Mouse (Mus musculus): ENCODE measurements at regions not wholly inside any gene's neighbourhood (a gene's known extent, or its start where the extent isn't known, plus 50 kb on each side); places are given as distances from the start of the nearest gene placed in this dataset.

DNA sequence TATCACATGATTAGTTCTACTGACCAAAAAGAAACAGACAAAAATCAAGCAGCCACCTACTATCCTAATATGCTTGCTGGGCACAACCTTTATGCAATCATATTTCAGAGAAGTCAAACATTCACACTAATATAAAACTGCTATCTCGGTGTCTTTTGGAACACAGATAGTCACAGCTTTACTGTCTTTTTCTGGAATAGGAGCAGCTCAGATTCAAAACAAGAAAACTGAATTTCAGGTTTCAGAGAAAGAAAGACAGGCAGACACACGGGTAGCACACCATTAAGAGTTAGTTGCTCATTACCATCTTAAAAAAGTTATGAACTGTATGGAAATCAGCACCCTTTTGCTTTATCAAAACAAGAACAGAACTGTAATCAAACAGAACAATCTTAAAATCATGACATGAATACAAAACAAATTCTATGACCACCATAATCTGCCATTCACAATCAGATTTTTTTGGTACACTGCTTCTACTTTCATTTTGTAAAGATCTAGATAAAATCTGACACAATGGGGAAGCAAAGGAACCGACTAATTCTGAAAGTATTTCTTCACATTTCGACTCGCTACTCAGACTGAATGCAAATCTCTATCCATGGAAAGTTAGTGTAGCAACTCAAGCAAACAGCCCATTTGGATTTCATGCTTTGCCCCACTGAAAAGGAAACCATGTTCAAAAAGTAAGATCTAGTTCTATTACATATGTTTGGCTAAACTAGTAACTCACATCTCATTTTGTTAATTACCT is 315.1 kb downstream of the Tex13c3 start:
- no peaks in the 10 kb centered on the region for H3K27me3 ChIP-seq (replicated peaks; ENCODE audit: control insufficient read depth, insufficient read depth, low read length)
- ATAC-seq (no peak), DNase-seq (ENCODE audit: low spot score) (no peak)
- H3K36me3 ChIP-seq (ENCODE audit: control insufficient read depth, insufficient read depth, low read length), result no peaks in the 10 kb centered on the region
- H3K4me2 ChIP-seq (ENCODE audit: low read length), result peak overlapping the region; percentile 42
- WGBS, result 61% methylated on average over 5 of the region's 5 CpGs
- H3K9me3 ChIP-seq (replicated peaks; ENCODE audit: control insufficient read depth, low read length), result no peaks in the 10 kb centered on the region
- no peak overlapping the region for H3K9ac ChIP-seq (ENCODE audit: low read length)
- no peaks in the 10 kb centered on the region for H3K4me1 ChIP-seq (ENCODE audit: control insufficient read depth, insufficient read depth, low read length)
- no peak overlapping the region for H3K27ac ChIP-seq (ENCODE audit: low read depth, low read length)
- peak overlapping the region; percentile 18; the same call in 1 of the 2 replicates for H3K4me3 ChIP-seq (ENCODE audit: low read depth, low read length)

DNA sequence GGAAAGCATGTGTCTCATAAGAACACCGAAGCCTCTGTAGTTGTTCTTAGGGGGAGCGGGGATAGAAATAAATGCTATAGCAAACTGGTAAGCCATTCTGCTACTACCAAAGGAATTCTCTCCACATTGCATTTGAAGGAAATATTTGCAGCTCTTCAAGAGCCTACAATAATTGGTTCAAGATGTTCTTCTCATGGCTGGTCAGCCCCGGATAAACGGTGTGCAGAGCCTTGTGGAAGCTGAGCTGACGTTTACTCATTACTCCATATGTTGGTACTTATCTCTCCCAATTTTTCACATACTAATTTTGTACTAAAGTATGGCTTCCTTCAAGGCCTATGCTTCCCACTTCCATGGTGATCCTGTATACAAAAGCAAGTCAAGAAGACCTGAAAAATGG is 317.0 kb downstream of the Tex13c3 start:
- Histone ChIP-seq H3K4me2 (ENCODE audit: low read length) (no peak overlapping the region), H3K4me1 (ENCODE audit: control insufficient read depth, insufficient read depth, low read length) (no peaks in the 10 kb centered on the region), H3K9me3 (replicated peaks; ENCODE audit: control insufficient read depth, low read length) (no peaks in the 10 kb centered on the region), H3K27me3 (replicated peaks; ENCODE audit: control insufficient read depth, insufficient read depth, low read length) (no peaks in the 10 kb centered on the region), H3K27ac (ENCODE audit: low read depth, low read length) (no peak overlapping the region), H3K36me3 (ENCODE audit: control insufficient read depth, insufficient read depth, low read length) (no peaks in the 10 kb centered on the region), H3K4me3 (ENCODE audit: low read depth, low read length) (no peak overlapping the region), H3K9ac (ENCODE audit: low read length) (no peak overlapping the region)
- WGBS, result 91% methylated on average over 5 of the region's 5 CpGs
- ATAC-seq (no peak), DNase-seq (ENCODE audit: low spot score) (no peak)

DNA sequence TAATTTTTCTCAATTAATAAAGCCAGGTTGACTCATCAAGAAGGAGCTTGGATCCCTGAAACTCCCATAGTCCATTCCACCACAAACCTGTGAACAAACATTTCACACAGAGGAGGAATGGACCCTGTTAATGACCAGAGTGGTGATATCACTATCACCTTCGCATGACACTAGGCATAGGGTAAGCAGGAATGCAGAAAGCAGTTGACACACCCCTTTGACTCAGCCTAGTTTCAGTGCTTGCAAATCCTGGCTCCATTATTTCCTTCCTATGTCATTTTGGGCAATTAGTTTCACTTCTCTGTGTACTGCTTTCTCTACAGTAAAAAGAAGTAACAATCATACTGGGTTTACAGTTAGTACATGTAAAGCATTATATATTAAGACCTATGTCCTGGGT is 318.2 kb downstream of the Tex13c3 start:
- Histone ChIP-seq H3K27ac (ENCODE audit: low read depth, low read length) (no peak overlapping the region), H3K4me1 (ENCODE audit: control insufficient read depth, insufficient read depth, low read length) (no peaks in the 10 kb centered on the region), H3K27me3 (replicated peaks; ENCODE audit: control insufficient read depth, insufficient read depth, low read length) (no peaks in the 10 kb centered on the region), H3K36me3 (ENCODE audit: control insufficient read depth, insufficient read depth, low read length) (no peaks in the 10 kb centered on the region), H3K4me2 (ENCODE audit: low read length) (no peak overlapping the region), H3K9me3 (replicated peaks; ENCODE audit: control insufficient read depth, low read length) (no peaks in the 10 kb centered on the region), H3K4me3 (ENCODE audit: low read depth, low read length) (no peak overlapping the region), H3K9ac (ENCODE audit: low read length) (no peak overlapping the region)
- 74% methylated on average over 1 of the region's 1 CpGs for WGBS
- DNase-seq (ENCODE audit: low spot score), result no peak
- ATAC-seq, result no peak

DNA sequence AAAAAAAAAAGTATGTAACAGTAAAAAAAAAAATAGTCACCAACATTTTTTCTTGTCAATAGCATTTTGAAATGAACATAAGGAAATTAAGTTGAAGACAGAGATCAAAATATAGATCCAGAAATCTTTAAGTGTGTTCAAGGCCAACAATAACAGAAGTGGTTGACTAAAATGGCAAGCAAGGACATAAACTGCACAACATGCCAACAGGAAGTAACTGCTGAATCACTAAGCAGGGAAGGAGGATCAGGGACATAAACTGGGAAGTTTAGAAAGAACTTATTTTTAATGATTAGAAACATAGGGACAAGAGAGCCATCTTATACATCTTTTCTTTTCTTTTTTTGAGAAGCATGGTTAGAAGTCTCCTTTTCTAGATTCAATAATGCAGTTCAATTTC is 318.8 kb downstream of the Tex13c3 start:
- ATAC-seq (no peak), DNase-seq (ENCODE audit: low spot score) (no peak)
- H3K27ac ChIP-seq (ENCODE audit: low read depth, low read length), result no peak overlapping the region
- H3K27me3 ChIP-seq (replicated peaks; ENCODE audit: control insufficient read depth, insufficient read depth, low read length), result no peaks in the 10 kb centered on the region
- no peak overlapping the region for H3K4me2 ChIP-seq (ENCODE audit: low read length)
- H3K4me3 ChIP-seq (ENCODE audit: low read depth, low read length), result no peak overlapping the region
- no peak overlapping the region for H3K9ac ChIP-seq (ENCODE audit: low read length)
- H3K36me3 ChIP-seq (ENCODE audit: control insufficient read depth, insufficient read depth, low read length), result no peaks in the 10 kb centered on the region
- no peaks in the 10 kb centered on the region for H3K4me1 ChIP-seq (ENCODE audit: control insufficient read depth, insufficient read depth, low read length)
- H3K9me3 ChIP-seq (replicated peaks; ENCODE audit: control insufficient read depth, low read length), result no peaks in the 10 kb centered on the region

DNA sequence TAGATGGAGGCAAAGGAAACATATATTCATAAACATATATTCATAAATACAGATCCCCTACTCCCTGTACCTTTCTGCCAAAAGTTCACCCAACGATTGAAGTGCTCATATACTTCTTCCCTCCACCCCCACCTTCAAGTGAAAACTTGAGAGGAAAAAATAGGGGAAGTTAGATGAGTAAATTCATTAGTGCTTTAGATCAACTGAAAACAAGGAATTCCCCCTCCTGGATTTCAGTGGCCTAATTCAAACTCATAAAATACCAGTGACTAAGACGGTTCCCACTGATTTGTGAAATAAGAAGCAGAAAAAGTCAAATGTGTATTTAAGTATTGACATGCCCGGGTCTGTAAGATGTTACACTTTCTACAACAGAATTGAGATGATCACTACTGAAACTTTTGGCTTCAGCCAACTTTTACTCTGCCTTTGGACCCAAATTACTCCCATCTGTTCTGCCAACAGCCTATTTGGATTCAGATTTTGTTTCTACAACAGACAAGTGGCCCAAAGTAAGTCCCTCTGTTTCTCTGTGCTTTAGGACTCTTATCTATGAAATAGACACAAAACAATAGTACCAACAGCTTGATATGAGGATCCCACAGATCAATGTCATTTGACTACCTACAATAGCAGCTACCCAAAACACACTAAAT is 320.7 kb downstream of the Tex13c3 start:
- 80% methylated on average over 3 of the region's 3 CpGs for WGBS

DNA sequence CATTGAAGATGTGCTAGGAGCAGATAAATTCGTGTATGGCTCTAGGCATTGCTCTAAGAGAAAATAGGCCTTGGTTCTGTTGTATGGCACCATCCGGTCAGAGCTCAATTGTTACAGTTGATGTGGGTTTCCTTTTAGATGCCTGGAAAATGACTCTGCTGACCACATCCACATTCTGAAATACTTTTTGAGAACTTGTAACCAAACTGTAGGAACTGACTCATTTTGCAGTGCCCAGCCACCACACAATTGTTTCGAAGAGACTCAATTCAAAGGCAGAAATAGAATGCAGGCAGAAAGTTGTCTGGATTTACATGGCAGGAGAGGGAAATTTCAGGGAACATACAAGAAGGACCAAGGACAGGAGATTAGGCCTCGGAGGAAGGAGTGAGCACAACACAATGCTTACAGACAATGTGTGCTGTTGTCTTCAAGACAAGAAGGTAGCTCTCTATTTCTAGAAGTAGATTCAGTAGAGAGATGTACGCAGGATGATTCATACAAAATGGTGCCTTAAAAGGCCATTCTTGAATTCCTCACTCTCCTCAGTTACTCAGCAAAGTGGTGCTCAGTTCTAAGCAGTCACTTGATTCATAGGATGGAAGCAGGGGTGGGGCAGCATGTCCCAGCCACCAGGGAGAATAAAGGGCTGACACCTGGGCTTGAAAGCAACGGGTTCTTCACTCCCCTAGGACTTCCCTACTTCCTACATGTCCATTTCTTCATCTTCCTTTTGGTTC is 323.5 kb downstream of the Tex13c3 start:
- H3K36me3 ChIP-seq (ENCODE audit: control insufficient read depth, insufficient read depth, low read length), result no peaks in the 10 kb centered on the region
- DNase-seq (ENCODE audit: low spot score), result no peak
- H3K9me3 ChIP-seq (replicated peaks; ENCODE audit: control insufficient read depth, low read length), result no peaks in the 10 kb centered on the region
- H3K9ac ChIP-seq (ENCODE audit: low read length), result no peak overlapping the region
- H3K27me3 ChIP-seq (replicated peaks; ENCODE audit: control insufficient read depth, insufficient read depth, low read length), result no peaks in the 10 kb centered on the region
- H3K4me1 ChIP-seq (ENCODE audit: control insufficient read depth, insufficient read depth, low read length), result no peaks in the 10 kb centered on the region
- no peak overlapping the region for H3K4me2 ChIP-seq (ENCODE audit: low read length)
- no peak for ATAC-seq
- H3K27ac ChIP-seq (ENCODE audit: low read depth, low read length), result no peak overlapping the region
- no peak overlapping the region for H3K4me3 ChIP-seq (ENCODE audit: low read depth, low read length)
- WGBS, result 79% methylated on average over 6 of the region's 6 CpGs

More for the DNA sequence above, 320.7 kb downstream of the Tex13c3 start:
- Histone ChIP-seq H3K36me3 (ENCODE audit: control insufficient read depth, insufficient read depth, low read length) (no peaks in the 10 kb centered on the region), H3K27ac (ENCODE audit: low read depth, low read length) (no peak overlapping the region), H3K9me3 (replicated peaks; ENCODE audit: control insufficient read depth, low read length) (no peaks in the 10 kb centered on the region), H3K4me2 (ENCODE audit: low read length) (no peak overlapping the region), H3K9ac (ENCODE audit: low read length) (no peak overlapping the region), H3K4me1 (ENCODE audit: control insufficient read depth, insufficient read depth, low read length) (no peaks in the 10 kb centered on the region), H3K27me3 (replicated peaks; ENCODE audit: control insufficient read depth, insufficient read depth, low read length) (no peaks in the 10 kb centered on the region), H3K4me3 (ENCODE audit: low read depth, low read length) (no peak overlapping the region)
- ATAC-seq (no peak), DNase-seq (ENCODE audit: low spot score) (no peak)

DNA sequence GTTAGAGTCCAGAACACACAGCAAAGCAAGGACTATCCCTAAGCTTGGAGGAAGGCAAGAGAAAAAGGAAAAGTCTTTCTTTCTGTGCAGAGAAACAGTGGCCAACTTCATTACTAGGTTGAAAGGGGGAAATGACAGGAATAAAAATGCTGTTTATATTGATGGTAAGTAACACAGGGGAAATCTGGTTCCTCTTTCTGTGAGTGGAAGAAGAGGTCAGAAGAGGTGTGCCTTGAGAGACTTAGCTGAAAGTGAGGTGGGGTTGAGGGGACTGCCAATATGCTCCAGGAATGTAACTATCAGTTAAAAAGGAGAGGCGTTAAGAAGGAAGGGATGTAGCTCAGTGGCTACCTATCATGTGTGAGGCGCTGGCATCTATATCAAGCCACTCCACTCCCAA is 327.5 kb downstream of the Tex13c3 start:
- Histone ChIP-seq H3K27me3 (replicated peaks; ENCODE audit: control insufficient read depth, insufficient read depth, low read length) (no peaks in the 10 kb centered on the region), H3K9me3 (replicated peaks; ENCODE audit: control insufficient read depth, low read length) (no peaks in the 10 kb centered on the region), H3K4me3 (ENCODE audit: low read depth, low read length) (no peak overlapping the region), H3K9ac (ENCODE audit: low read length) (no peak overlapping the region), H3K36me3 (ENCODE audit: control insufficient read depth, insufficient read depth, low read length) (no peaks in the 10 kb centered on the region), H3K27ac (ENCODE audit: low read depth, low read length) (no peak overlapping the region), H3K4me2 (ENCODE audit: low read length) (no peak overlapping the region), H3K4me1 (ENCODE audit: control insufficient read depth, insufficient read depth, low read length) (no peaks in the 10 kb centered on the region)
- 86% methylated on average over 2 of the region's 2 CpGs for WGBS
- DNase-seq (ENCODE audit: low spot score) (no peak), ATAC-seq (no peak)

DNA sequence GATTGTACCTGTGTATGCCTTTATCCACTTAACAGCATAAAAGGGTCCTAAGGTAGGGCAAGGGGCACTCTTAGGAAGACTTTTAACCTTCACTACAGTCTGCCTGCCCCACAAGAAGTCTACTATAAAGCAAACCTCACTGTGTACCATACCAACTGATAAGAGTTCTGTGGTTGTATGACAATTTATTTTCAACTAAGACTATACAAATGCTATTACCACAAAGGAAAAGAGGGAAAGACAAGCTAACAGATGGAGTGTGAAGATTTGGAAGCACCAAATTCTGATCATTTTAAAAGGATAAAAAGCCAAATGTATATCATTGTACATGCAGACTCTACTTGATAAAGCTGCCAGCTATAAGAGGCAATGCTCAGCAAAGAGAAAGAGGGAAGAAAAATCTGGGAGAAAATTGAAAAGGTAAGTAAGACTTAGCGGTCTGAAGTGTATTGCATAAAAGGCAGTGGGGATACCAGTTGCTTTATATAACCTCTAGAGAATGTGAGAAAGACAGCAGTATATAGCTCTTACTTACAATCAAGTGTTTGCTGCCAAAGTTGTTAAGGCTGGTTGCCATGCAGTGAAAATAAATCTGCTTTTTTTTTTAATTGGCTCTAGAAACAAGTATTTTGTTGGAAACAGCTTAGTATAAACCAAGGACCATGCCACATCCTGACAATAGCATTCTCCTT is 328.8 kb downstream of the Tex13c3 start:
- H3K27me3 ChIP-seq (replicated peaks; ENCODE audit: control insufficient read depth, insufficient read depth, low read length), result no peaks in the 10 kb centered on the region
- no peak overlapping the region for H3K27ac ChIP-seq (ENCODE audit: low read depth, low read length)
- no peak for DNase-seq (ENCODE audit: low spot score)
- H3K36me3 ChIP-seq (ENCODE audit: control insufficient read depth, insufficient read depth, low read length), result no peaks in the 10 kb centered on the region
- no peak overlapping the region for H3K9ac ChIP-seq (ENCODE audit: low read length)
- WGBS, result 86% methylated on average over 1 of the region's 1 CpGs
- no peak overlapping the region for H3K4me3 ChIP-seq (ENCODE audit: low read depth, low read length)
- H3K9me3 ChIP-seq (replicated peaks; ENCODE audit: control insufficient read depth, low read length), result no peaks in the 10 kb centered on the region
- H3K4me2 ChIP-seq (ENCODE audit: low read length), result no peak overlapping the region
- no peaks in the 10 kb centered on the region for H3K4me1 ChIP-seq (ENCODE audit: control insufficient read depth, insufficient read depth, low read length)
- no peak for ATAC-seq

Measured in forebrain, embryonic 14.5 days (tissue).